Mouse (Mus musculus) bone marrow macrophage, adult 2 months (primary cell): ENCODE measurements at regions not wholly inside any gene's neighbourhood (a gene's known extent, or its start where the extent isn't known, plus 50 kb on each side); places are given as distances from the start of the nearest gene placed in this dataset.

Experiments
- CTCF ChIP-seq: IDR thresholded peaks from 2 replicates; pipeline ENCODE4 v1.5.1; 2012; ENCODE audit warnings: low read depth, mild to moderate bottlenecking, low read length, moderate library complexity
- POLR2A ChIP-seq: IDR thresholded peaks from 2 replicates; pipeline ENCODE4 v1.6.1; 2012; ENCODE audit warnings: mild to moderate bottlenecking, low read depth, low read length, borderline replicate concordance

DNA sequence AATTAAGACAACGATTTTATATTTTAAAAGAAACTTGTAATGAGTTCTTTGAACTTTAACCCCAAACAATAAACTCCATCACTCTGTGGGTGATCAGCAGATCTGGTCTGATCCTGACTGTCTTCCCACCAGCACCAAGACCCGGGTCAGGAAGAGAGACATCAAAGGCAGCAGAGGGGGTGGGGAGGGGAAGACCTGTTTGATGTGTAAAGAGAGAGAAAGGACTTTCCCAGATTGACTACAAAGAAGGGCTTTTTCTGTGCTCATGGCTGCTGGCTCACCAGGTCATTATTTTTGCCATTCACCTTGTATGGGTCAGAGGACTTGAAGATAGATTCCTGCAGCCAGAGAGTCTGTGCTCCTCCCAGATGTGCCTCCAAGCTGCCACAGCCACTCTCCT is 177.4 kb upstream of the Bmper start:
- TF ChIP-seq CTCF: no peak
- TF ChIP-seq POLR2A: no peak
